Mouse (Mus musculus): ENCODE measurements around the gene Zfp553. TPM values are rescaled to one million over a fixed set of nuclear protein-coding genes. Genes with fewer than 3 reads are reported as not detected.

The Zfp553 gene
- polyA plus RNA-seq, 1 experiment from 2014 or later: 11.4 TPM

- no peaks in the 10 kb centered on the region for H3K36me3 ChIP-seq (ENCODE audit: control insufficient read depth, insufficient read depth, low read length)
- ATAC-seq (ENCODE audit: insufficient number of reproducible peaks, insufficient read depth, low FRiP score, low read depth): no peak
- 31% methylated on average over 8 of the region's 8 CpGs for WGBS
- H3K4me1 ChIP-seq (ENCODE audit: control insufficient read depth in 2 of 2, insufficient read depth in 2 of 2, low read length in 2 of 2): peaks cover 2 to 4% of the 10 kb centered on the region in 2 experiments; a peak in 2 of 4 replicates
- no peaks in the 10 kb centered on the region for H3K27me3 ChIP-seq (ENCODE audit: control insufficient read depth, insufficient read depth, low read length)
- no peak overlapping the region for H3K9ac ChIP-seq (ENCODE audit: low read length)
- H3K9me3 ChIP-seq (ENCODE audit: control insufficient read depth, low read length): no peaks in the 10 kb centered on the region
- no peak overlapping the region for H3K4me3 ChIP-seq (ENCODE audit: control insufficient read depth in 1 of 2, insufficient read depth in 1 of 2, low read depth in 1 of 2, low read length in 2 of 2)
- no peak overlapping the region for H3K4me2 ChIP-seq (ENCODE audit: low read length)
- no peak overlapping the region for H3K27ac ChIP-seq (replicated peaks in 1 of 2; ENCODE audit: control insufficient read depth in 1 of 2, insufficient read depth in 1 of 2, low read depth in 2 of 2, low read length in 2 of 2)
Measured at GRCm38 (mm10) chr7:127278311-127278710, 45.5 kb downstream of the Zfp553 start.

- ATAC-seq (ENCODE audit: insufficient number of reproducible peaks, insufficient read depth, low FRiP score, low read depth): no peak
- WGBS: 45% methylated on average over 3 of the region's 3 CpGs
- H3K27ac ChIP-seq (replicated peaks in 1 of 2; ENCODE audit: control insufficient read depth in 1 of 2, insufficient read depth in 1 of 2, low read depth in 2 of 2, low read length in 2 of 2): no peak overlapping the region
Measured at GRCm38 (mm10) chr7:127280092-127280491, 47.2 kb downstream of the Zfp553 start.

GRCm38 (mm10) chr7:127281114-127281513, 48.3 kb downstream of the Zfp553 start:
- H3K4me1 ChIP-seq (ENCODE audit: control insufficient read depth in 2 of 2, insufficient read depth in 2 of 2, low read length in 2 of 2): no peaks in the 10 kb centered on the region; a peak in 1 of 4 replicates
- no peak overlapping the region; a peak in 1 of 4 replicates for H3K27ac ChIP-seq (replicated peaks in 1 of 2; ENCODE audit: control insufficient read depth in 1 of 2, insufficient read depth in 1 of 2, low read depth in 2 of 2, low read length in 2 of 2)
- no peaks in the 10 kb centered on the region for H3K27me3 ChIP-seq (ENCODE audit: control insufficient read depth, insufficient read depth, low read length)
- H3K4me3 ChIP-seq (ENCODE audit: control insufficient read depth in 1 of 2, insufficient read depth in 1 of 2, low read depth in 1 of 2, low read length in 2 of 2): no peak overlapping the region
- no peaks in the 10 kb centered on the region for H3K36me3 ChIP-seq (ENCODE audit: control insufficient read depth, insufficient read depth, low read length)
- WGBS: 36% methylated on average over 4 of the region's 4 CpGs
- H3K9me3 ChIP-seq (ENCODE audit: control insufficient read depth, low read length): no peaks in the 10 kb centered on the region
- no peak for ATAC-seq (ENCODE audit: insufficient number of reproducible peaks, insufficient read depth, low FRiP score, low read depth)
- H3K9ac ChIP-seq (ENCODE audit: low read length): no peak overlapping the region
- no peak overlapping the region for H3K4me2 ChIP-seq (ENCODE audit: low read length)

More at GRCm38 (mm10) chr7:127280092-127280491, 47.2 kb downstream of the Zfp553 start:
- H3K27me3 ChIP-seq (ENCODE audit: control insufficient read depth, insufficient read depth, low read length): no peaks in the 10 kb centered on the region
- no peaks in the 10 kb centered on the region; a peak in 1 of 4 replicates for H3K4me1 ChIP-seq (ENCODE audit: control insufficient read depth in 2 of 2, insufficient read depth in 2 of 2, low read length in 2 of 2)
- no peak overlapping the region for H3K9ac ChIP-seq (ENCODE audit: low read length)
- no peaks in the 10 kb centered on the region for H3K36me3 ChIP-seq (ENCODE audit: control insufficient read depth, insufficient read depth, low read length)
- H3K4me2 ChIP-seq (ENCODE audit: low read length): no peak overlapping the region
- H3K9me3 ChIP-seq (ENCODE audit: control insufficient read depth, low read length): no peaks in the 10 kb centered on the region
- H3K4me3 ChIP-seq (ENCODE audit: control insufficient read depth in 1 of 2, insufficient read depth in 1 of 2, low read depth in 1 of 2, low read length in 2 of 2): no peak overlapping the region

- Histone ChIP-seq H3K4me2 (ENCODE audit: low read length) (no peak overlapping the region), H3K27ac (replicated peaks in 1 of 2; ENCODE audit: control insufficient read depth in 1 of 2, insufficient read depth in 1 of 2, low read depth in 2 of 2, low read length in 2 of 2) (no peak overlapping the region), H3K36me3 (ENCODE audit: control insufficient read depth, insufficient read depth, low read length) (no peaks in the 10 kb centered on the region), H3K4me1 (ENCODE audit: control insufficient read depth in 2 of 2, insufficient read depth in 2 of 2, low read length in 2 of 2) (no peaks in the 10 kb centered on the region; a peak in 1 of 4 replicates), H3K9me3 (ENCODE audit: control insufficient read depth, low read length) (0 out of 2 replicates have a peak, but pooled peaks cover 6% of the 10 kb centered on the region), H3K4me3 (ENCODE audit: control insufficient read depth in 1 of 2, insufficient read depth in 1 of 2, low read depth in 1 of 2, low read length in 2 of 2) (no peak overlapping the region), H3K27me3 (ENCODE audit: control insufficient read depth, insufficient read depth, low read length) (no peaks in the 10 kb centered on the region), H3K9ac (ENCODE audit: low read length) (no peak overlapping the region)
- WGBS: 59% methylated on average over 2 of the region's 2 CpGs
- no peak for ATAC-seq (ENCODE audit: insufficient number of reproducible peaks, insufficient read depth, low FRiP score, low read depth)
Measured at GRCm38 (mm10) chr7:127282190-127282589, 49.3 kb downstream of the Zfp553 start.

GRCm38 (mm10) chr7:127285154-127285553, 52.3 kb downstream of the Zfp553 start:
- H3K36me3 ChIP-seq (ENCODE audit: control insufficient read depth, insufficient read depth, low read length): no peaks in the 10 kb centered on the region
- no peak overlapping the region for H3K9ac ChIP-seq (ENCODE audit: low read length)
- H3K27ac ChIP-seq (replicated peaks in 1 of 2; ENCODE audit: control insufficient read depth in 1 of 2, insufficient read depth in 1 of 2, low read depth in 2 of 2, low read length in 2 of 2): no peak overlapping the region
- H3K4me1 ChIP-seq (ENCODE audit: control insufficient read depth in 2 of 2, insufficient read depth in 2 of 2, low read length in 2 of 2): no peaks in the 10 kb centered on the region; a peak in 1 of 4 replicates
- 37% methylated on average over 8 of the region's 10 CpGs for WGBS
- peaks cover 18% of the 10 kb centered on the region for H3K9me3 ChIP-seq (ENCODE audit: control insufficient read depth, low read length)
- H3K27me3 ChIP-seq (ENCODE audit: control insufficient read depth, insufficient read depth, low read length): no peaks in the 10 kb centered on the region
- H3K4me2 ChIP-seq (ENCODE audit: low read length): no peak overlapping the region
- H3K4me3 ChIP-seq (ENCODE audit: control insufficient read depth in 1 of 2, insufficient read depth in 1 of 2, low read depth in 1 of 2, low read length in 2 of 2): no peak overlapping the region
- ATAC-seq (ENCODE audit: insufficient number of reproducible peaks, insufficient read depth, low FRiP score, low read depth): no peak

Other genes with a start within 250 kb of the Zfp553 start
- 12.0 and 12.6 TPM in 2 replicates for gene Mvp, start 218.4 kb upstream of the Zfp553 start, polyA plus RNA-seq (2014; fragmentation: Nextera tagmentation; extraction: Ambion mirVana)
- 0.84 TPM in 1 of 2 replicates, not detected in the other for gene Pagr1b, start 216.6 kb upstream of the Zfp553 start, polyA plus RNA-seq (2014; fragmentation: Nextera tagmentation; extraction: Ambion mirVana)
- gene Pagr1a, start 215.7 kb upstream of the Zfp553 start, polyA plus RNA-seq (2014; fragmentation: Nextera tagmentation; extraction: Ambion mirVana): 23.1 and 25.4 TPM in 2 replicates
- 41.9 and 45.0 TPM in 2 replicates for gene Gm42742, start 212.0 kb upstream of the Zfp553 start, polyA plus RNA-seq (2014; fragmentation: Nextera tagmentation; extraction: Ambion mirVana)
- gene Prrt2, start 211.8 kb upstream of the Zfp553 start, polyA plus RNA-seq (2014; fragmentation: Nextera tagmentation; extraction: Ambion mirVana): 2.1 and 3.2 TPM in 2 replicates
- gene Maz, start 206.0 kb upstream of the Zfp553 start, polyA plus RNA-seq (2014; fragmentation: Nextera tagmentation; extraction: Ambion mirVana): 37.6 and 44.7 TPM in 2 replicates
- gene Kif22, start 190.6 kb upstream of the Zfp553 start, polyA plus RNA-seq (2014; fragmentation: Nextera tagmentation; extraction: Ambion mirVana): 67.8 and 74.3 TPM in 2 replicates
- gene Zg16, start 145.7 kb upstream of the Zfp553 start, polyA plus RNA-seq (2014; fragmentation: Nextera tagmentation; extraction: Ambion mirVana): not detected in 2 replicates
- 0.65 and 1.2 TPM in 2 replicates for gene AI467606, start 141.7 kb upstream of the Zfp553 start, polyA plus RNA-seq (2014; fragmentation: Nextera tagmentation; extraction: Ambion mirVana)
- 2.4 and 2.8 TPM in 2 replicates for gene Qprt, start 110.8 kb upstream of the Zfp553 start, polyA plus RNA-seq (2014; fragmentation: Nextera tagmentation; extraction: Ambion mirVana)
- gene Spn, start 95.2 kb upstream of the Zfp553 start, polyA plus RNA-seq (2014; fragmentation: Nextera tagmentation; extraction: Ambion mirVana): 0.12 and 0.22 TPM in 2 replicates
- gene Cd2bp2, start 37.0 kb upstream of the Zfp553 start, polyA plus RNA-seq (2014; fragmentation: Nextera tagmentation; extraction: Ambion mirVana): 33.7 and 34.8 TPM in 2 replicates
- 20.2 and 21.2 TPM in 2 replicates for gene Tbc1d10b, start 24.6 kb upstream of the Zfp553 start, polyA plus RNA-seq (2014; fragmentation: Nextera tagmentation; extraction: Ambion mirVana)
- 11.7 and 14.9 TPM in 2 replicates for gene Mylpf, start 24.2 kb upstream of the Zfp553 start, polyA plus RNA-seq (2014; fragmentation: Nextera tagmentation; extraction: Ambion mirVana)
- gene Sept1, start 69 bp downstream of the Zfp553 start, polyA plus RNA-seq (2014; fragmentation: Nextera tagmentation; extraction: Ambion mirVana): 22.2 and 25.3 TPM in 2 replicates
- gene Zfp771, start 11.2 kb downstream of the Zfp553 start, polyA plus RNA-seq (2014; fragmentation: Nextera tagmentation; extraction: Ambion mirVana): 26.8 and 31.4 TPM in 2 replicates
- gene Dctpp1, start 27.6 kb downstream of the Zfp553 start, polyA plus RNA-seq (2014; fragmentation: Nextera tagmentation; extraction: Ambion mirVana): 168 and 172 TPM in 2 replicates
- gene Sephs2, start 41.0 kb downstream of the Zfp553 start, polyA plus RNA-seq (2014; fragmentation: Nextera tagmentation; extraction: Ambion mirVana): 69.5 and 74.6 TPM in 2 replicates
- 1.2 and 1.5 TPM in 2 replicates for gene Itgal, start 63.2 kb downstream of the Zfp553 start, polyA plus RNA-seq (2014; fragmentation: Nextera tagmentation; extraction: Ambion mirVana)
- gene Zfp768, start 112.5 kb downstream of the Zfp553 start, polyA plus RNA-seq (2014; fragmentation: Nextera tagmentation; extraction: Ambion mirVana): 5.6 TPM in 2 replicates
- 4.7 TPM in 2 replicates for gene Zfp747, start 143.0 kb downstream of the Zfp553 start, polyA plus RNA-seq (2014; fragmentation: Nextera tagmentation; extraction: Ambion mirVana)
- gene 9130019O22Rik, start 154.1 kb downstream of the Zfp553 start, polyA plus RNA-seq (2014; fragmentation: Nextera tagmentation; extraction: Ambion mirVana): 4.5 and 4.6 TPM in 2 replicates
- 3.8 and 4.6 TPM in 2 replicates for gene E430018J23Rik, start 160.6 kb downstream of the Zfp553 start, polyA plus RNA-seq (2014; fragmentation: Nextera tagmentation; extraction: Ambion mirVana)
- 5.8 and 6.4 TPM in 2 replicates for gene Zfp764, start 173.8 kb downstream of the Zfp553 start, polyA plus RNA-seq (2014; fragmentation: Nextera tagmentation; extraction: Ambion mirVana)
- gene Zfp688, start 189.0 kb downstream of the Zfp553 start, polyA plus RNA-seq (2014; fragmentation: Nextera tagmentation; extraction: Ambion mirVana): 16.4 and 18.4 TPM in 2 replicates
- 4.0 and 4.9 TPM in 2 replicates for gene Zfp689, start 216.1 kb downstream of the Zfp553 start, polyA plus RNA-seq (2014; fragmentation: Nextera tagmentation; extraction: Ambion mirVana)
- 31.5 and 37.5 TPM in 2 replicates for gene Prr14, start 226.6 kb downstream of the Zfp553 start, polyA plus RNA-seq (2014; fragmentation: Nextera tagmentation; extraction: Ambion mirVana)
- 9.9 and 10.4 TPM in 2 replicates for gene Fbrs, start 246.1 kb downstream of the Zfp553 start, polyA plus RNA-seq (2014; fragmentation: Nextera tagmentation; extraction: Ambion mirVana)